Mouse (Mus musculus): ENCODE results near the gene Tex26. TPM values are rescaled to one million over a fixed set of nuclear protein-coding genes. Genes with fewer than 3 reads are reported as not detected.

Tex26 gene
- polyA plus RNA-seq, 1 experiment from 2014 or later = 1.2 TPM

DNA sequence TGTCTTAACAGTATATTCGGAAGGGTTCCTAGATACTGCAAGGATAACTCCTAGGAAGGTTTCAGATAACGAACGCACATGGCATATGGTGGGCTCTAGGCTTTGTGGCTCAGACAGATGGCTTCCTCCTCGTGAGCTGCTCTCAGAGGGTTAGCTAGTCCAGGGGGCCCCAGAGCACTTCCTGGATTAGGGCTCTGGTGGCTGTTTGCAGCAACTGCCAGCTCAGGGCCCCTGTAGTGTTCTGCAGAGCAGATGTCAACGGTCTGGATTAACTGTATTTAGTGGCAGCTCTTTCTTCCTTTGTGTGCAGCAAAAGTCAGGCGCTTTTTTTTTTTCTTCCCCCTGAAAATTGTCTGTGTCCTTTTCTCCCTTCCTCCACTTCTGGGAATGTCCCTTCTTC lies 11.1 kb upstream of the Tex26 start:
- H3K9me3 ChIP-seq (ENCODE audit: control insufficient read depth, low read length) = no peaks in the 10 kb centered on the region
- peak overlapping the region; percentile 71 for H3K27ac ChIP-seq
- no peak overlapping the region for H3K4me3 ChIP-seq (replicated peaks; ENCODE audit: low read length)
- peak overlapping the region; percentile 4; the same call in 1 of the 2 replicates for H3K9ac ChIP-seq
- peaks cover 16% of the 10 kb centered on the region for H3K4me1 ChIP-seq (replicated peaks; ENCODE audit: control insufficient read depth, insufficient read depth, low read length)
- H3K4me2 ChIP-seq (replicated peaks) = 0 out of 2 replicates have a peak overlapping the region, but pooled peaks have one; percentile 9
- peak; percentile 78 for ATAC-seq (ENCODE audit: low FRiP score)
- no peaks in the 10 kb centered on the region for H3K36me3 ChIP-seq (replicated peaks; ENCODE audit: control insufficient read depth, insufficient read depth)
- DNase-seq (ENCODE audit: low spot score) = peak; percentile 50
- H3K27me3 ChIP-seq (ENCODE audit: control insufficient read depth, insufficient read depth, low read length) = no peaks in the 10 kb centered on the region
- 7% methylated on average over 6 of the region's 6 CpGs for WGBS

DNA sequence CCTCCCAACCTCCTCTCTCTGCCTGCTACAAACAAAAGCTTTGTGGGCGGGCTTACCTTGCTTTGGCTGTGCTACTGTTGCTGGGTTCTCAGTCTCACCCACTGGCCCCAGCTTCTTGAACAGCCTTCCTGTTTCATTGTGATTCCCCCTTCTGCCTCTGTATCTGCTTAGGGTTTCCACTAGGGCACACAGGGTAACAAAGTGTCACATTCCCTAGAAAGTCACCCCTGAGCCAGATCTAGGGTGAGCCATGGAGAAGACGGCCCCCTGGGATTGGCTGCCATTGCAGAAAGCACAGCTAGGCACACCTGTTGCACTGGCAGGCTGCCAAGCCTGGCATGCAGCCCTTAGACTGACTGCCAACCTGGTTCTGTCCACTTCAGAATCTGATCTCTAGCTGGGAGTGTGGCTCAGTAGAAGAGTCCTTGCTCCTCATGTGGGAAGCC lies 10.6 kb upstream of the Tex26 start:
- peak; percentile 59 for DNase-seq (ENCODE audit: low spot score)
- H3K36me3 ChIP-seq (replicated peaks; ENCODE audit: control insufficient read depth, insufficient read depth) = no peaks in the 10 kb centered on the region
- no peak overlapping the region for H3K4me2 ChIP-seq (replicated peaks)
- ATAC-seq (ENCODE audit: low FRiP score) = peak; percentile 43; the same call in 1 of the 2 replicates
- peak overlapping the region; percentile 71 for H3K27ac ChIP-seq
- H3K9ac ChIP-seq = peak overlapping the region; percentile 4; the same call in 1 of the 2 replicates
- no peaks in the 10 kb centered on the region for H3K9me3 ChIP-seq (ENCODE audit: control insufficient read depth, low read length)
- H3K4me1 ChIP-seq (replicated peaks; ENCODE audit: control insufficient read depth, insufficient read depth, low read length) = peaks cover 16% of the 10 kb centered on the region
- H3K27me3 ChIP-seq (ENCODE audit: control insufficient read depth, insufficient read depth, low read length) = no peaks in the 10 kb centered on the region
- H3K4me3 ChIP-seq (replicated peaks; ENCODE audit: low read length) = no peak overlapping the region
- WGBS = 49% methylated on average over 2 of the region's 2 CpGs

GRCm38 (mm10) chr5:149429541-149429940 lies 9.9 kb upstream of the Tex26 start:
- H3K9me3 ChIP-seq (ENCODE audit: control insufficient read depth, low read length) = no peaks in the 10 kb centered on the region
- WGBS = 81% methylated on average over 4 of the region's 4 CpGs
- H3K27me3 ChIP-seq (ENCODE audit: control insufficient read depth, insufficient read depth, low read length) = no peaks in the 10 kb centered on the region

DNA sequence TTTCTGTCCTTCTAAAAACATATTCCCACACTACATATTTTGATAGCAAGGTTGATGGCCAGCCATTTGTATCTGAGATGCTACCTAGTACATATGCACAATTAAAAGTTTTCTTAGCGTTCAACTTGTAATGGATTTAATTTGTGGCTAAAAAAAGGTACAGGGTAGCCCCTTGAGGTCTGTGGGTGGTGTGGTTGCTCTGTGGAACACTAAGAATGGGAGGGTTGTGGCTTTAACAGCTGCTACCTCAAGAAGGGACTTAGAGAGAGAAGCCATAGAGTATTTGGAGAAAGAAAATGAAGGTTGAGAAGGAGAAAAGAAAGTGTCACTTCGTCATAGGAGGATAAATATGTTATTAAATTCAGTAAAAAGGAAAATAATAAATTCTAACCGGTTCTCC lies 8.5 kb upstream of the Tex26 start:
- no peaks in the 10 kb centered on the region for H3K27me3 ChIP-seq (ENCODE audit: control insufficient read depth, insufficient read depth, low read length)
- H3K9ac ChIP-seq = no peak overlapping the region
- H3K9me3 ChIP-seq (ENCODE audit: control insufficient read depth, low read length) = no peaks in the 10 kb centered on the region
- H3K27ac ChIP-seq = no peak overlapping the region
- no peaks in the 10 kb centered on the region for H3K36me3 ChIP-seq (replicated peaks; ENCODE audit: control insufficient read depth, insufficient read depth)
- no peak for DNase-seq (ENCODE audit: low spot score)
- H3K4me3 ChIP-seq (replicated peaks; ENCODE audit: low read length) = no peak overlapping the region
- 92% methylated on average over 3 of the region's 3 CpGs for WGBS
- H3K4me1 ChIP-seq (replicated peaks; ENCODE audit: control insufficient read depth, insufficient read depth, low read length) = peaks cover 16% of the 10 kb centered on the region
- ATAC-seq (ENCODE audit: low FRiP score) = no peak
- no peak overlapping the region for H3K4me2 ChIP-seq (replicated peaks)

More at GRCm38 (mm10) chr5:149429541-149429940, 9.9 kb upstream of the Tex26 start:
- ATAC-seq (ENCODE audit: low FRiP score) = no peak
- no peak overlapping the region for H3K27ac ChIP-seq
- no peak overlapping the region for H3K4me2 ChIP-seq (replicated peaks)
- H3K9ac ChIP-seq = no peak overlapping the region
- H3K36me3 ChIP-seq (replicated peaks; ENCODE audit: control insufficient read depth, insufficient read depth) = no peaks in the 10 kb centered on the region
- H3K4me1 ChIP-seq (replicated peaks; ENCODE audit: control insufficient read depth, insufficient read depth, low read length) = peaks cover 16% of the 10 kb centered on the region
- H3K4me3 ChIP-seq (replicated peaks; ENCODE audit: low read length) = no peak overlapping the region
- no peak for DNase-seq (ENCODE audit: low spot score)

GRCm38 (mm10) chr5:149433618-149434017 lies 5.8 kb upstream of the Tex26 start:
- no peaks in the 10 kb centered on the region for H3K9me3 ChIP-seq (ENCODE audit: control insufficient read depth, low read length)
- peaks cover 9% of the 10 kb centered on the region for H3K4me1 ChIP-seq (replicated peaks; ENCODE audit: control insufficient read depth, insufficient read depth, low read length)
- 70% methylated on average over 7 of the region's 7 CpGs for WGBS
- H3K36me3 ChIP-seq (replicated peaks; ENCODE audit: control insufficient read depth, insufficient read depth) = no peaks in the 10 kb centered on the region
- no peak overlapping the region for H3K9ac ChIP-seq
- no peaks in the 10 kb centered on the region for H3K27me3 ChIP-seq (ENCODE audit: control insufficient read depth, insufficient read depth, low read length)
- H3K27ac ChIP-seq = no peak overlapping the region
- DNase-seq (ENCODE audit: low spot score) = no peak
- no peak overlapping the region for H3K4me3 ChIP-seq (replicated peaks; ENCODE audit: low read length)
- no peak overlapping the region for H3K4me2 ChIP-seq (replicated peaks)
- ATAC-seq (ENCODE audit: low FRiP score) = no peak

DNA sequence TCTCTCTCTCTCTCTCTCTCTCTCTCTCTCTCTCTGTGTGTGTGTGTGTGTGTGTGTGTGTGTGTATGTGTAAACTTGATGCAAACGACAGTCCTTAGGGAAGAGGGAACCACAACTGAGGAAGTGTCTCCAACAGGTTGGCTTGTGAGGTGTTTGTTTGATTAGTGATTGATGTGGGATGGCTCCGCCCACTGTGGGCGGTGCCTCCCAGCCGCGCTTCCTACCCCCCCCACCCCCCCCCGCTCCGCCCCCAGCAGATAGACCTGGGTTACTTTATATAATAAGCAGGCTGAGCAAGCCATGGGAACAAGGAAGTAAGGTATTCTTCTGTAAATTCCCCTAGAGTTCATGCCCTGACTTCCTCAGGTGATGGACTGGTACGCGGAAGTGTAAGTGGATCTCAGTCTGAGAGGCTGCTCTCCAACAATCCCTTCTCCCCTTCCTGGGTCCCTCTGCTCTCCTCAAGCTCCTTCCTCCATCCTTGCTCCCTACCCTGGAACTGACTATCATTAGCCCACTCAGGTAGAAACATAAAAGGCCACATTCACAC lies 5.2 kb upstream of the Tex26 start:
- no peak overlapping the region for H3K4me2 ChIP-seq (replicated peaks)
- ATAC-seq (ENCODE audit: low FRiP score) (no peak), DNase-seq (ENCODE audit: low spot score) (no peak)
- no peaks in the 10 kb centered on the region for H3K36me3 ChIP-seq (replicated peaks; ENCODE audit: control insufficient read depth, insufficient read depth)
- WGBS = 36% methylated on average over 9 of the region's 9 CpGs
- H3K9me3 ChIP-seq (ENCODE audit: control insufficient read depth, low read length) = no peaks in the 10 kb centered on the region
- H3K4me3 ChIP-seq (replicated peaks; ENCODE audit: low read length) = no peak overlapping the region
- no peak overlapping the region for H3K9ac ChIP-seq
- no peak overlapping the region for H3K27ac ChIP-seq
- peaks cover 8% of the 10 kb centered on the region for H3K4me1 ChIP-seq (replicated peaks; ENCODE audit: control insufficient read depth, insufficient read depth, low read length)
- H3K27me3 ChIP-seq (ENCODE audit: control insufficient read depth, insufficient read depth, low read length) = no peaks in the 10 kb centered on the region

- Histone ChIP-seq H3K27ac (no peak overlapping the region), H3K4me1 (replicated peaks; ENCODE audit: control insufficient read depth, insufficient read depth, low read length) (peaks cover 17% of the 10 kb centered on the region), H3K4me3 (replicated peaks; ENCODE audit: low read length) (no peak overlapping the region), H3K27me3 (ENCODE audit: control insufficient read depth, insufficient read depth, low read length) (no peaks in the 10 kb centered on the region), H3K9me3 (ENCODE audit: control insufficient read depth, low read length) (no peaks in the 10 kb centered on the region), H3K4me2 (replicated peaks) (no peak overlapping the region), H3K9ac (no peak overlapping the region), H3K36me3 (replicated peaks; ENCODE audit: control insufficient read depth, insufficient read depth) (no peaks in the 10 kb centered on the region)
- DNase-seq (ENCODE audit: low spot score) = no peak
- ATAC-seq (ENCODE audit: low FRiP score) = no peak
- 87% methylated on average over 3 of the region's 3 CpGs for WGBS
Observed at GRCm38 (mm10) chr5:149436541-149436940, 2.9 kb upstream of the Tex26 start.

DNA sequence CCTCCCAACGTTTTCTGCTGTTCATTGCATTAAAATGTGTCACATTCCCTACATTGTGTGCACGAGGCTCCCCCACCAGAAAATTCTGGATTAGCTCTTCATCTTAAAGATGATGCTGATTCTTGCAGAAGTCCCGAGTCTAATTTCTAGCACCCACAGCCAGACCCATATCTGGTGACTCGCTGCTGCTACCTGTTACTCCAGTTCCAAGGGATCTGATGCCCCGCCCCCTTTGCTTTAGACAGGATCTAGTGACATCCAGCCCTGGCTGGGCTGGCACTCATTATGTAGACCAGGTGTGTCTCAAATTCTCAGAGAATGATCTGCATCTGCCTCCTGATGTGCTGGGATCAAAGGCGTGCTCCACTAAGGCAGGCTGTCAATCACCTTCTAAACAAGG lies 2.3 kb upstream of the Tex26 start:
- ATAC-seq (ENCODE audit: low FRiP score) (no peak), DNase-seq (ENCODE audit: low spot score) (no peak)
- 81% methylated on average over 6 of the region's 6 CpGs for WGBS
- Histone ChIP-seq H3K4me3 (replicated peaks; ENCODE audit: low read length) (no peak overlapping the region), H3K36me3 (replicated peaks; ENCODE audit: control insufficient read depth, insufficient read depth) (no peaks in the 10 kb centered on the region), H3K27ac (no peak overlapping the region), H3K9me3 (ENCODE audit: control insufficient read depth, low read length) (no peaks in the 10 kb centered on the region), H3K4me1 (replicated peaks; ENCODE audit: control insufficient read depth, insufficient read depth, low read length) (peaks cover 23% of the 10 kb centered on the region), H3K9ac (no peak overlapping the region), H3K4me2 (replicated peaks) (no peak overlapping the region), H3K27me3 (ENCODE audit: control insufficient read depth, insufficient read depth, low read length) (no peaks in the 10 kb centered on the region)

- no peaks in the 10 kb centered on the region for H3K36me3 ChIP-seq (replicated peaks; ENCODE audit: control insufficient read depth, insufficient read depth)
- no peaks in the 10 kb centered on the region for H3K27me3 ChIP-seq (ENCODE audit: control insufficient read depth, insufficient read depth, low read length)
- H3K9me3 ChIP-seq (ENCODE audit: control insufficient read depth, low read length) = no peaks in the 10 kb centered on the region
- peak overlapping the region; percentile 64 for H3K4me2 ChIP-seq (replicated peaks)
- peak; percentile 71 for DNase-seq (ENCODE audit: low spot score)
- H3K27ac ChIP-seq = peak overlapping the region; percentile 96
- H3K4me3 ChIP-seq (replicated peaks; ENCODE audit: low read length) = peak overlapping the region; percentile 37
- peak overlapping the region; percentile 64 for H3K9ac ChIP-seq
- H3K4me1 ChIP-seq (replicated peaks; ENCODE audit: control insufficient read depth, insufficient read depth, low read length) = peaks cover 24% of the 10 kb centered on the region
- ATAC-seq (ENCODE audit: low FRiP score) = peak; percentile 84
- under 1% methylated on average over 17 of the region's 18 CpGs for WGBS
Observed at GRCm38 (mm10) chr5:149440180-149440573, 717 bp downstream of the Tex26 start.

All from hindbrain, embryonic 14.5 days (tissue).